Mouse (Mus musculus): ENCODE data around the gene Tmem183a.

DNA sequence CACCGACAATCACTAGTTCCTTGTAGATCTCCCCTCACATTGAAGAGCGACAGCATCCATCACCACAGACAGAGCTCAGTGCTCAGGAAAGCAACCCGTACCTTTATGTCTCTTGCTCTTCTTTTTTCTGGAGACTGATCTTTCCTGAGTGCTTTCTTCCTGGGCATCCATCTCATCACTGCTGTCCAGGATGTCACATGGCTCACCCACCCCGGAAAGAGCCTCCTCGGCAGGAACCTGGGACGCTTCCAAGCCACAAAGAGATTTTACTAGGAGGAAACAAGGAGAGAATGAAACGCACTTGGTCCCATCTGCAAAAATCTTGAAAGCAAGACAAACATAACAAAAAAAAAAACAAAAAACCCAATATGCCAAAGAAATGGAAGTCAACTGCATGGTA is 1.1 kb downstream of the Tmem183a start:
- TF ChIP-seq RAD21 (IDR thresholded peaks at IDR 0.05; ENCODE audit: low read depth, low read length): no peak
- TF ChIP-seq JUND (conservative IDR thresholded peaks at IDR 0.05; ENCODE audit: low read depth, low read length): no peak
- TF ChIP-seq POLR2A (IDR thresholded peaks at IDR 0.05; ENCODE audit: low read depth, low read length): no peak
- no peak for TF ChIP-seq CHD2 (IDR thresholded peaks at IDR 0.05; ENCODE audit: low read length)
- no peak for TF ChIP-seq E2F4 (IDR thresholded peaks at IDR 0.05; ENCODE audit: insufficient replicate concordance, low read depth, low read length)
- TF ChIP-seq MYC (IDR thresholded peaks at IDR 0.05; ENCODE audit: low read depth, low read length): no peak
- no peak for TF ChIP-seq EP300 (IDR thresholded peaks at IDR 0.05; ENCODE audit: low read length)

All from CH12.LX (cell line).